Mouse (Mus musculus) layer of hippocampus, adult 11-12 months (tissue): ENCODE results near the gene Atxn7l1.
"Not testable (repeated sequence)": the region's sequence is repeated elsewhere in the genome, so short reads cannot be mapped to it uniquely, and the experiment has no call there.

Source experiments
- DNase-seq: peaks from one replicate; pipeline ENCODE4 v3.0.0; 2022; ENCODE audit warnings: low spot score

Gene Atxn7l1

GRCm38 (mm10) chr12:33153131-33153530, 5.6 kb downstream of the Atxn7l1 start:
- DNase-seq, result no peak

GRCm38 (mm10) chr12:33153850-33154249, 6.4 kb downstream of the Atxn7l1 start:
- no peak for DNase-seq

- DNase-seq, result no peak
Observed at GRCm38 (mm10) chr12:33154732-33155131, 7.2 kb downstream of the Atxn7l1 start.

- no peak for DNase-seq
Observed at GRCm38 (mm10) chr12:33156334-33157018, 9.0 kb downstream of the Atxn7l1 start.

GRCm38 (mm10) chr12:33158256-33158655, 10.8 kb downstream of the Atxn7l1 start:
- no peak for DNase-seq

GRCm38 (mm10) chr12:33160406-33160805, 12.9 kb downstream of the Atxn7l1 start:
- DNase-seq, result no peak

- DNase-seq, result no peak
Observed at GRCm38 (mm10) chr12:33162541-33162940, 15.0 kb downstream of the Atxn7l1 start.

GRCm38 (mm10) chr12:33164019-33164418, 16.5 kb downstream of the Atxn7l1 start:
- DNase-seq, result not testable (repeated sequence)

GRCm38 (mm10) chr12:33166712-33167111, 19.2 kb downstream of the Atxn7l1 start:
- no peak for DNase-seq

- DNase-seq, result no peak
Observed at GRCm38 (mm10) chr12:33167545-33167944, 20.1 kb downstream of the Atxn7l1 start.

GRCm38 (mm10) chr12:33168491-33168890, 21.0 kb downstream of the Atxn7l1 start:
- no peak for DNase-seq

GRCm38 (mm10) chr12:33169777-33170494, 22.4 kb downstream of the Atxn7l1 start:
- DNase-seq, result no peak

- no peak for DNase-seq
Observed at GRCm38 (mm10) chr12:33170822-33171221, 23.3 kb downstream of the Atxn7l1 start.

GRCm38 (mm10) chr12:33172926-33173325, 25.4 kb downstream of the Atxn7l1 start:
- DNase-seq, result no peak

- no peak for DNase-seq
Observed at GRCm38 (mm10) chr12:33173720-33174141, 26.2 kb downstream of the Atxn7l1 start.

GRCm38 (mm10) chr12:33174171-33174570, 26.7 kb downstream of the Atxn7l1 start:
- no peak for DNase-seq

GRCm38 (mm10) chr12:33174675-33175357, 27.3 kb downstream of the Atxn7l1 start:
- DNase-seq, result no peak

GRCm38 (mm10) chr12:33175621-33176554, 28.4 kb downstream of the Atxn7l1 start:
- no peak for DNase-seq

- peak; percentile 27 for DNase-seq
Observed at GRCm38 (mm10) chr12:33176555-33176900, 29.0 kb downstream of the Atxn7l1 start.

- no peak for DNase-seq
Observed at GRCm38 (mm10) chr12:33180421-33180820, 32.9 kb downstream of the Atxn7l1 start.

GRCm38 (mm10) chr12:33181875-33182274, 34.4 kb downstream of the Atxn7l1 start:
- no peak for DNase-seq
